Mouse (Mus musculus): Measurements from ENCODE around the gene Pkmyt1.

DNA sequence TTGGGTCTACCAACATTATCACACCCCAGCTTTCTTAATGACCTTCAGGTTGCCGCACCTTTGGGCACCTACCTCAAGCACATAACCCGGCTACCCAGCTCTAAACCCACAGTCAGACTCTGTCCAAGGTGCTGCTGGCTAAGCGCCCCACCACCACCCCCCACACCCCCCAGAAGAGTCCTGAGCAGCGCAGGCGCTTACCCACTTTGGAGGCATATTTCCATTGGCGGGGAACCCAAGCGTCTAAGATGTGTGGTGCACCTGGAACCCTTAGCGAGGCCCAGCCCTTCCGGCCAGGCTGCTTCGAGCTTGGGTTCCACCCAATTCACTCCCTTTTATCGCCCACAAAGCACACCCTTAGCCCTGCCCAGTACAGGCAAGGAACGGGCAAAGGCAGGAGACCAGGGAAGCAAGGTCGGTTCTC is 14.5 kb downstream of the Pkmyt1 start, which contains the start of gene Paqr4:
- TF ChIP-seq POLR2AphosphoS2 (IDR thresholded peaks at IDR 0.05; ENCODE audit: insufficient read length, low read depth) = no peak
- TF ChIP-seq POLR2A (IDR thresholded peaks at IDR 0.05; ENCODE audit: insufficient read length, low read depth) = no peak
- no peak for TF ChIP-seq MAX (IDR thresholded peaks at IDR 0.05; ENCODE audit: low read depth)
- no peak for TF ChIP-seq E2F4 (IDR thresholded peaks at IDR 0.05; ENCODE audit: insufficient read depth)
- TF ChIP-seq USF1 (IDR thresholded peaks at IDR 0.05; ENCODE audit: low read depth) = no peak
- TF ChIP-seq MYOD1 (IDR thresholded peaks at IDR 0.05; ENCODE audit: control insufficient read depth in 1 of 3, insufficient read length in 2 of 3, low read depth in 2 of 3) = no peak
- TF ChIP-seq CEBPB (IDR thresholded peaks at IDR 0.05; ENCODE audit: insufficient read depth, poor library complexity, severe bottlenecking) = no peak
- TF ChIP-seq TCF3 (IDR thresholded peaks at IDR 0.05; ENCODE audit: insufficient read length, low read depth) = no peak
- no peak for TF ChIP-seq MYOG (IDR thresholded peaks at IDR 0.05; ENCODE audit: control insufficient read depth in 1 of 3, insufficient read depth in 1 of 3, insufficient read length in 2 of 3, low read depth in 2 of 3)
- no peak for TF ChIP-seq SRF (IDR thresholded peaks at IDR 0.05; ENCODE audit: control insufficient read depth, insufficient read length, low read depth)

Data from myocyte (in vitro differentiated cells).